Mouse (Mus musculus) midbrain, embryonic 12.5 days (tissue): ENCODE measurements at regions not wholly inside any gene's neighbourhood (a gene's known extent, or its start where the extent isn't known, plus 50 kb on each side); places are given as distances from the start of the nearest gene placed in this dataset.

ENCODE experiments used
- ATAC-seq: fragments of 200-750 bp; cut with Nextera tagmentation; 2 replicates; pipeline ENCODE4 v1.8.0; 2017; ENCODE audit warnings: low read depth, moderate TSS enrichment, moderate library complexity; ENCODE audit not compliant: low FRiP score
- H3K27ac ChIP-seq: fragments of 300-500 bp; sonication (generic); replicated peaks from 2 replicates; pipeline ENCODE4 v1.5.1; 2016; ENCODE audit warnings: mild to moderate bottlenecking
- H3K27me3 ChIP-seq: fragments of 300-500 bp; sonication (generic); 2 replicates; pipeline ENCODE4 v1.6.1; 2016; ENCODE audit warnings: mild to moderate bottlenecking
- H3K36me3 ChIP-seq: fragments of 300-500 bp; sonication (generic); 2 replicates; pipeline ENCODE4 v1.6.1; 2016
- H3K4me1 ChIP-seq: fragments of 300-500 bp; sonication (generic); 2 replicates; pipeline ENCODE4 v1.6.1; 2016
- H3K4me2 ChIP-seq: fragments of 300-500 bp; sonication (generic); replicated peaks from 2 replicates; pipeline ENCODE4 v1.6.1; 2016; ENCODE audit warnings: mild to moderate bottlenecking, moderate library complexity
- H3K4me3 ChIP-seq: fragments of 300-500 bp; sonication (generic); 2 replicates; pipeline ENCODE4 v1.5.1; 2016; ENCODE audit warnings: mild to moderate bottlenecking
- H3K9ac ChIP-seq: fragments of 300-500 bp; sonication (generic); replicated peaks from 2 replicates; pipeline ENCODE4 v1.6.1; 2016; ENCODE audit warnings: mild to moderate bottlenecking, moderate library complexity
- H3K9me3 ChIP-seq: fragments of 300-500 bp; sonication (generic); 2 replicates; pipeline ENCODE4 v1.6.1; 2016; ENCODE audit warnings: mild to moderate bottlenecking
- WGBS: fragments of 180-500 bp; shearing (Covaris S2); methylation state at CpG from one replicate; pipeline ENCODE4 v1.1.7; 2016; 5-methylcytosine and 5-hydroxymethylcytosine counted together

- Histone ChIP-seq H3K4me1 (peaks cover under 1% of the 10 kb centered on the region; the same call in 1 of the 2 replicates), H3K27me3 (no peaks in the 10 kb centered on the region), H3K36me3 (no peaks in the 10 kb centered on the region), H3K4me2 (no peak overlapping the region), H3K9me3 (no peaks in the 10 kb centered on the region), H3K4me3 (no peak overlapping the region), H3K27ac (no peak overlapping the region), H3K9ac (no peak overlapping the region)
- 90% methylated on average over 1 of the region's 1 CpGs for WGBS
- no peak for ATAC-seq
Measured at GRCm38 (mm10) chr1:72939948-72940347, 65.3 kb upstream of the Igfbp5 start.

- H3K27me3 ChIP-seq, result no peaks in the 10 kb centered on the region
- no peaks in the 10 kb centered on the region for H3K4me1 ChIP-seq
- H3K27ac ChIP-seq, result no peak overlapping the region
- no peaks in the 10 kb centered on the region for H3K36me3 ChIP-seq
- 82% methylated on average over 5 of the region's 5 CpGs for WGBS
- no peak overlapping the region for H3K9ac ChIP-seq
- no peak overlapping the region for H3K4me3 ChIP-seq
- H3K9me3 ChIP-seq, result no peaks in the 10 kb centered on the region
- ATAC-seq, result no peak
- no peak overlapping the region for H3K4me2 ChIP-seq
Measured at GRCm38 (mm10) chr1:72936681-72937465, 62.2 kb upstream of the Igfbp5 start.

- ATAC-seq, result no peak
- Histone ChIP-seq H3K4me1 (no peaks in the 10 kb centered on the region), H3K27ac (no peak overlapping the region), H3K9ac (no peak overlapping the region), H3K4me3 (no peak overlapping the region), H3K27me3 (no peaks in the 10 kb centered on the region), H3K4me2 (no peak overlapping the region), H3K9me3 (no peaks in the 10 kb centered on the region), H3K36me3 (no peaks in the 10 kb centered on the region)
- 62% methylated on average over 5 of the region's 5 CpGs for WGBS
Measured at GRCm38 (mm10) chr1:72936231-72936630, 61.5 kb upstream of the Igfbp5 start.

DNA sequence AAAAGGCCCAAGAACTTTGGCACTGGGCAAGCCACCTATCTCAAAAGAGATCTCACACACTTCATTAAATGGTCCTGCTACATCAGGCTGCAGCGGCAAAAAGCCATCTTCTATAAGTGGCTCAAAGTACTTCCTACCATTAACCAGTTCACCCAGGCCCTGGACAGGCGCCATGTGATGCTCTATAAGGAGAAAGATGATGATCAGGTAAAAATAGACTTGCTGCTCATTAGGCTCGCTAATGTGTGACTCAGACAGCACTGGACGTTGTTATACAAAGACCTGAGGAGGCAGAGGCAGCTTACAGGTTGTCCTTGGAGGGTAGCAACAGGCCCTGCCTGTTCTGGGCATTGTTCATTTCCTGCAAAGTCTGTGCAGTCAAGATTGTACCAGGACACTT, 60.4 kb upstream of the Igfbp5 start:
- H3K36me3 ChIP-seq, result no peaks in the 10 kb centered on the region
- H3K4me1 ChIP-seq, result no peaks in the 10 kb centered on the region
- H3K4me2 ChIP-seq, result no peak overlapping the region
- H3K27me3 ChIP-seq, result no peaks in the 10 kb centered on the region
- H3K9me3 ChIP-seq, result no peaks in the 10 kb centered on the region
- no peak overlapping the region for H3K27ac ChIP-seq
- no peak overlapping the region for H3K9ac ChIP-seq
- no peak overlapping the region for H3K4me3 ChIP-seq
- 78% methylated on average over 4 of the region's 4 CpGs for WGBS
- no peak for ATAC-seq

DNA sequence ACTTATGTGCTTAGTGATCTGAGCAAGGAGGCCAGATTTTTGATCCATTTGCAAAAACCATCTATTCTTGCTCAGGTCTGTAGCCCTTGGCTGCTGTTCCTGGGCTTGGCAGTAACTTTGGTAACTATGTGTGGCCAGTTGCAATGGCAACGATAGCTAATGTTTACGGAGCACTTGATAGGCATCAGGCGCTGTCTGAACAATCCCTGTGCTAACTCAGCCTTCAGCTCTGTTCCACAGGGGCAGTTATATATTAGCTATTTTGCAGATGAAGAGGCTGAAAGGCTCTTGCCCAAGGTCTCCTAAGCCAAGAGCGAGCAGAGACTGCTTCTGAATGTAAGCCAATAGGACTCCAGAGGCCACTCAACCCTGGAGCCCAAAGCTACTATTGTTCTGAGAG, 55.1 kb upstream of the Igfbp5 start:
- Histone ChIP-seq H3K4me3 (no peak overlapping the region), H3K27me3 (no peaks in the 10 kb centered on the region), H3K27ac (no peak overlapping the region), H3K36me3 (no peaks in the 10 kb centered on the region), H3K9ac (no peak overlapping the region), H3K4me1 (no peaks in the 10 kb centered on the region), H3K4me2 (no peak overlapping the region), H3K9me3 (no peaks in the 10 kb centered on the region)
- no peak for ATAC-seq
- 86% methylated on average over 4 of the region's 4 CpGs for WGBS
